In the genomic region with DNA sequence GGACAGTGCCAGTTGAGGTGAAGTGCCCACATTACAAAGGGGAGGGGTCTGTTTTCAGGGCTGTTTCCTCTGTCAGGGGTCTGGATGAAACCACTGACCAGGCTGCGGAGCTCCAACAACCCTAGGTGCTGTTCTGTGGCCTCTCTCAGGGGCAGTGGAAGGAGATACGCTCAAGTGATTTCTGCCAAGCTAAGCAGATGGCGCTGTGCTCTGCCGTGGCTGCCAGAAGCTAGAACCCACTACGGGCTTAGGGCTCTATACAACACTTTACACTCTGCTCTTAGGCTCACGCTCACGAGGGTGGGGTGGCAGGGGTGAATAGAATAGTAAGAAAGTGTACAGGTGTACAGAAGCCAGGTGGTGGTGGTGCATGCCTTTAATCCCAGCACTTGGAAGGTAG, we compare ENCODE assay signal across 14 mouse cellular contexts. TPM values are rescaled to one million over a fixed set of nuclear protein-coding genes. Genes with fewer than 3 reads are reported as not detected.
DNase-seq lines count a peak whose midpoint lies in the region; ATAC-seq and TF ChIP-seq lines count a peak whose summit lies in the region.
"Had no signal": no experiment of that assay in that cellular context is flagged by ENCODE, and none has a peak within 500 bp of the region (broad histone marks: within the 10 kb centered on the region; RNA-seq: fewer than 3 reads in every experiment).

No protein-coding gene starts in this region.

- no peak overlapping the region for H3K9ac ChIP-seq in liver, postnatal 0 days (replicated peaks)
- no peak overlapping the region for H3K9ac ChIP-seq in liver, embryonic 11.5 days (ENCODE audit: low read depth, low read length)
- no peak overlapping the region for H3K9ac ChIP-seq in kidney, postnatal 0 days (ENCODE audit: low read depth, low read length)
- H3K9ac ChIP-seq in midbrain, embryonic 16.5 days (ENCODE audit: low read depth, low read length) = no peak overlapping the region
- H3K9ac ChIP-seq: embryonic facial prominence, embryonic 12.5 days; heart, embryonic 15.5 days; hindbrain, embryonic 13.5 days; liver, embryonic 12.5 days had no signal

- peak in 1 of 2 experiments; percentile 42 for DNase-seq in cerebellum, adult 2 months
- no peak for DNase-seq in liver, postnatal 0 days
- no peak for DNase-seq in liver, embryonic 11.5 days (ENCODE audit: low spot score)
- no peak for DNase-seq in kidney, postnatal 0 days (ENCODE audit: low spot score)
- DNase-seq in spleen, postnatal 36 days (ENCODE audit: low spot score in 2 of 2) = peak; percentile 76 to 77
- no peak for DNase-seq in urinary bladder, postnatal 25 days (ENCODE audit: low spot score)

- no peak overlapping the region for H3K4me3 ChIP-seq in cerebellum, adult 2 months (replicated peaks; ENCODE audit: insufficient read depth, low read depth, low read length)
- H3K4me3 ChIP-seq in liver, postnatal 0 days (ENCODE audit: low read depth, low read length) = no peak overlapping the region
- H3K4me3 ChIP-seq in liver, embryonic 11.5 days (ENCODE audit: low read depth, low read length) = no peak overlapping the region
- H3K4me3 ChIP-seq in kidney, postnatal 0 days (replicated peaks; ENCODE audit: low read depth, low read length) = no peak overlapping the region
- no peak overlapping the region for H3K4me3 ChIP-seq in midbrain, embryonic 16.5 days (ENCODE audit: low read depth, low read length)
- H3K4me3 ChIP-seq: embryonic facial prominence, embryonic 12.5 days; heart, embryonic 15.5 days; hindbrain, embryonic 13.5 days; liver, embryonic 12.5 days; myocyte had no signal

- H3K36me3 ChIP-seq in liver, postnatal 0 days (replicated peaks; ENCODE audit: insufficient read depth, low read length) = no peaks in the 10 kb centered on the region
- no peaks in the 10 kb centered on the region for H3K36me3 ChIP-seq in liver, embryonic 11.5 days (ENCODE audit: control insufficient read depth, insufficient read depth, low read length)
- no peaks in the 10 kb centered on the region for H3K36me3 ChIP-seq in kidney, postnatal 0 days (ENCODE audit: insufficient read depth, low read length)
- no peaks in the 10 kb centered on the region for H3K36me3 ChIP-seq in midbrain, embryonic 16.5 days (ENCODE audit: control insufficient read depth, insufficient read depth, low read length)
- H3K36me3 ChIP-seq: embryonic facial prominence, embryonic 12.5 days; heart, embryonic 15.5 days; hindbrain, embryonic 13.5 days; liver, embryonic 12.5 days had no signal

- no peaks in the 10 kb centered on the region for H3K9me3 ChIP-seq in liver, postnatal 0 days (ENCODE audit: low read length)
- H3K9me3 ChIP-seq in liver, embryonic 11.5 days (ENCODE audit: control insufficient read depth, low read length) = no peaks in the 10 kb centered on the region
- no peaks in the 10 kb centered on the region for H3K9me3 ChIP-seq in kidney, postnatal 0 days (replicated peaks; ENCODE audit: low read length)
- no peaks in the 10 kb centered on the region for H3K9me3 ChIP-seq in midbrain, embryonic 16.5 days (replicated peaks; ENCODE audit: control insufficient read depth, low read length, poor library complexity, severe bottlenecking)
- H3K9me3 ChIP-seq: embryonic facial prominence, embryonic 12.5 days; heart, embryonic 15.5 days; hindbrain, embryonic 13.5 days; liver, embryonic 12.5 days had no signal

- ATAC-seq in cerebellum, adult (ENCODE audit: insufficient number of reproducible peaks, low FRiP score, low TSS enrichment) = no peak
- peak; percentile 11; the same call in 1 of the 2 replicates for ATAC-seq in liver, postnatal 0 days
- no peak for ATAC-seq in liver, embryonic 11.5 days (replicated peaks; ENCODE audit: low FRiP score)
- peak; percentile 31; the same call in 1 of the 2 replicates for ATAC-seq in kidney, postnatal 0 days (replicated peaks; ENCODE audit: low FRiP score, low read depth)
- ATAC-seq in midbrain, embryonic 16.5 days = no peak
- ATAC-seq: liver, embryonic 12.5 days had no signal

- no peak overlapping the region for H3K27ac ChIP-seq in cerebellum, adult 2 months (ENCODE audit: insufficient read depth, low read length)
- no peak overlapping the region for H3K27ac ChIP-seq in liver, postnatal 0 days (ENCODE audit: low read depth)
- no peak overlapping the region for H3K27ac ChIP-seq in liver, embryonic 11.5 days (ENCODE audit: low read depth, low read length)
- H3K27ac ChIP-seq in kidney, postnatal 0 days = peak overlapping the region; percentile 75
- H3K27ac ChIP-seq in midbrain, embryonic 16.5 days (ENCODE audit: low read length) = no peak overlapping the region
- H3K27ac ChIP-seq: embryonic facial prominence, embryonic 12.5 days; heart, embryonic 15.5 days; hindbrain, embryonic 13.5 days; liver, embryonic 12.5 days had no signal

- no peak for TF ChIP-seq POLR2A in cerebellum, adult 2 months (IDR thresholded peaks at IDR 0.05; ENCODE audit: borderline replicate concordance, insufficient read depth, low read length)

- H3K4me1 ChIP-seq in cerebellum, adult 2 months (ENCODE audit: control insufficient read depth, insufficient read depth, low read length) = no peaks in the 10 kb centered on the region; the same call in 1 of the 2 replicates
- H3K4me1 ChIP-seq in liver, postnatal 0 days (ENCODE audit: insufficient read depth) = peaks cover 4% of the 10 kb centered on the region; the same call in 1 of the 2 replicates
- no peaks in the 10 kb centered on the region for H3K4me1 ChIP-seq in liver, embryonic 11.5 days (replicated peaks; ENCODE audit: control insufficient read depth, insufficient read depth, low read length)
- no peaks in the 10 kb centered on the region for H3K4me1 ChIP-seq in kidney, postnatal 0 days (replicated peaks; ENCODE audit: insufficient read depth, low read length)
- no peaks in the 10 kb centered on the region for H3K4me1 ChIP-seq in midbrain, embryonic 16.5 days (ENCODE audit: control insufficient read depth, insufficient read depth, low read length)
- H3K4me1 ChIP-seq: embryonic facial prominence, embryonic 12.5 days; heart, embryonic 15.5 days; hindbrain, embryonic 13.5 days had no signal

- no peak for TF ChIP-seq EP300 in liver, postnatal 0 days (IDR thresholded peaks at IDR 0.05; ENCODE audit: low read depth)

- peak; percentile 24; the same call in 1 of the 2 replicates for TF ChIP-seq CTCF in cerebellum, adult 2 months (IDR thresholded peaks at IDR 0.05; ENCODE audit: borderline replicate concordance, insufficient read depth, low read depth, low read length)
- peak; percentile 40 for TF ChIP-seq CTCF in liver, postnatal 0 days (IDR thresholded peaks at IDR 0.05; ENCODE audit: low read depth)
- peak; percentile 45 for TF ChIP-seq CTCF in kidney, postnatal 0 days (IDR thresholded peaks at IDR 0.05; ENCODE audit: low read depth)

- H3K4me2 ChIP-seq in liver, postnatal 0 days (ENCODE audit: low read depth, low read length) = no peak overlapping the region
- H3K4me2 ChIP-seq in liver, embryonic 11.5 days = no peak overlapping the region
- H3K4me2 ChIP-seq in kidney, postnatal 0 days (ENCODE audit: low read length) = no peak overlapping the region
- no peak overlapping the region for H3K4me2 ChIP-seq in midbrain, embryonic 16.5 days (ENCODE audit: low read length)
- H3K4me2 ChIP-seq: embryonic facial prominence, embryonic 12.5 days; heart, embryonic 15.5 days; hindbrain, embryonic 13.5 days; liver, embryonic 12.5 days; midbrain, embryonic 11.5 days had no signal

- H3K27me3 ChIP-seq in cerebellum, adult 2 months (ENCODE audit: control insufficient read depth, insufficient read depth, low read length) = no peaks in the 10 kb centered on the region
- no peaks in the 10 kb centered on the region for H3K27me3 ChIP-seq in liver, postnatal 0 days (ENCODE audit: insufficient read depth, low read length)
- no peaks in the 10 kb centered on the region for H3K27me3 ChIP-seq in liver, embryonic 11.5 days (replicated peaks; ENCODE audit: control insufficient read depth, insufficient read depth, low read length)
- no peaks in the 10 kb centered on the region for H3K27me3 ChIP-seq in kidney, postnatal 0 days (ENCODE audit: insufficient read depth, low read length)
- no peaks in the 10 kb centered on the region for H3K27me3 ChIP-seq in midbrain, embryonic 16.5 days (ENCODE audit: control insufficient read depth, insufficient read depth, low read depth, low read length)
- H3K27me3 ChIP-seq: embryonic facial prominence, embryonic 12.5 days; heart, embryonic 15.5 days; hindbrain, embryonic 13.5 days; liver, embryonic 12.5 days had no signal

- WGBS in cerebellum, adult 2 months = 21% methylated on average over 7 of the region's 7 CpGs
- WGBS in liver, postnatal 0 days (ENCODE audit: insufficient replicate concordance) = 71% methylated on average over 7 of the region's 7 CpGs
- 78% methylated on average over 7 of the region's 7 CpGs for WGBS in liver, embryonic 11.5 days
- WGBS in kidney, postnatal 0 days = 54% methylated on average over 7 of the region's 7 CpGs
- WGBS in midbrain, embryonic 16.5 days = 71% methylated on average over 7 of the region's 7 CpGs

RNA-seq across cellular contexts. Expression of a gene that starts 26.5 kb away (rescaled TPM):
- polyA plus RNA-seq in cerebellum, adult 2 months (2012; rRNA removed) = 12.4 and 13.2 TPM in 2 replicates
- polyA plus RNA-seq in liver, postnatal 0 days (2015; fragmentation: Nextera tagmentation; extraction: Ambion mirVana) = 7.8 and 8.0 TPM in 2 replicates
- 15.4 and 16.4 TPM in 2 replicates for polyA plus RNA-seq in liver, embryonic 11.5 days (2014; fragmentation: Nextera tagmentation; extraction: Ambion mirVana)
- polyA plus RNA-seq in kidney, postnatal 0 days (2015; fragmentation: Nextera tagmentation; extraction: Ambion mirVana) = 30.7 and 33.3 TPM in 2 replicates
- polyA plus RNA-seq in midbrain, embryonic 16.5 days (2015; fragmentation: Nextera tagmentation; extraction: Ambion mirVana) = 19.6 and 21.5 TPM in 2 replicates

Comparison
In these comparisons a context has a peak if more than half of its experiments do, and no peak if none do; other contexts are left out.
1. ATAC-seq: peak in liver, postnatal 0 days (single experiment) and kidney, postnatal 0 days (single experiment); none in cerebellum, adult (single experiment), liver, embryonic 11.5 days (single experiment) and midbrain, embryonic 16.5 days (single experiment).
2. DNase-seq: peak in spleen, postnatal 36 days (2 of 2); none in liver, postnatal 0 days (single experiment), liver, embryonic 11.5 days (single experiment), kidney, postnatal 0 days (single experiment) and urinary bladder, postnatal 25 days (single experiment).
3. Peak in every context shown above with its lines, with median percentiles within 50 percentile points of each other: CTCF ChIP-seq.